1 mouse cellular context compared by ENCODE assay signal in the genomic region with DNA sequence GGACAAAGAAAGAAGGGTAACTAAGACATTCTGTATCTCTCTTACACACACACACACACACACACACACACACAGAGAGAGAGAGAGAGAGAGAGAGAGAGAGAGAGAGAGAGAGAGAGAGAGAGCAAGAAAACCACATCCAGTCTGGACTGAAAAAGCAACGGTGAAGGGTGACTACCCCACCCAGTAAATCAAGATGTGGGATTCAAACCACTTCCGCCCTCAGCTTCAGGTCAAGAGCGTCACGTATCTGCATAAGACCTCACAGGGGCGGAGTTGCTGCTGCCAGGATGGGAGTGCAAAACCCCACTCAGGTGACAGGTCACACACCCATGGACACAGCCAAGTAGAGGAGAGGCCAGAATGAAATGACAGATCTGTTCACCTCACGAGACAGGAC.
TF ChIP-seq lines count a peak whose summit lies in the region.

No protein-coding gene starts in this region.

TF ChIP-seq in MEL, 35 proteins besides CTCF, POLR2A, EP300 and RAD21 (continued from another document):
- TF ChIP-seq ZKSCAN1 (IDR thresholded peaks at IDR 0.05; ENCODE audit: low read depth, low read length) = 0 out of 2 replicates have a peak, but pooled peaks have one; percentile 2
- TF ChIP-seq GATA1 (IDR thresholded peaks at IDR 0.05; ENCODE audit: low read depth, low read length) = peak; percentile 50
- TF ChIP-seq GABPA (IDR thresholded peaks at IDR 0.05; ENCODE audit: low read depth, low read length) = no peak
- TF ChIP-seq SIN3A (IDR thresholded peaks at IDR 0.05; ENCODE audit: low read length) = peak; percentile 56; the same call in 1 of the 2 replicates
- peak; percentile 98 for TF ChIP-seq JUND (IDR thresholded peaks at IDR 0.05; ENCODE audit: low read depth, low read length)
- TF ChIP-seq MAX (IDR thresholded peaks at IDR 0.05; ENCODE audit: low read length) = 0 out of 2 replicates have a peak, but pooled peaks have one; percentile 22
- no peak for TF ChIP-seq ZC3H11A (IDR thresholded peaks at IDR 0.05; ENCODE audit: low read depth, low read length)
